Mouse (Mus musculus) monocyte, adult 5-6 weeks (primary cell): ENCODE results near the gene Casp6. TPM values are rescaled to one million over a fixed set of nuclear protein-coding genes. Genes with fewer than 3 reads are reported as not detected.

Experiments
- total RNA-seq: library from RNA; stranded (forward); fragments of 200-1000, 200-491, 200-594 nt; gene quantifications from 3 replicates; pipeline ENCODE4 v1.2.3, GENCODE M21; 2017

Casp6 gene
- total RNA-seq, 1 experiment from 2014 or later, result 15.4 TPM

Other genes starting within 250 kb of the Casp6 start
- 0.87 to 1.4 TPM (median 1.4 TPM) in 3 replicates for gene Egf, start 146.1 kb upstream of the Casp6 start, total RNA-seq
- not detected in 3 replicates for gene Lrit3, start 97.4 kb upstream of the Casp6 start, total RNA-seq
- gene Rrh, start 78.8 kb upstream of the Casp6 start, total RNA-seq, result 0.76 TPM in 1 of 3 replicates, not detected in the others
- 5.0 to 8.2 TPM (median 5.2 TPM) in 3 replicates for gene Gar1, start 70.0 kb upstream of the Casp6 start, total RNA-seq
- gene Cfi, start 65.5 kb upstream of the Casp6 start, total RNA-seq, result not detected in 3 replicates
- gene Pla2g12a, start 22.8 kb upstream of the Casp6 start, total RNA-seq, result 1.3 to 6.7 TPM (median 4.7 TPM) in 3 replicates
- gene Mcub, start 68.8 kb downstream of the Casp6 start, total RNA-seq, result 28.2 to 53.7 TPM (median 52.6 TPM) in 3 replicates
- gene Sec24b, start 160.1 kb downstream of the Casp6 start, total RNA-seq, result 39.3 to 79.4 TPM (median 62.5 TPM) in 3 replicates
- not detected in 3 replicates for gene Col25a1, start 230.1 kb downstream of the Casp6 start, total RNA-seq